Comparison of ENCODE assay signal across 7 mouse cellular contexts in genomic region chr6:89235416-89236075, GRCm38 (mm10).
DNase-seq lines count a peak whose midpoint lies in the region; TF ChIP-seq lines count a peak whose summit lies in the region.

No protein-coding gene starts in this region.

- H3K4me3 ChIP-seq in liver, adult 2 months (ENCODE audit: insufficient read depth, low read depth, low read length), result no peak overlapping the region
- H3K4me3 ChIP-seq in forebrain, embryonic 10.5 days, result peak overlapping the region; percentile 31

- no peaks in the 10 kb centered on the region for H3K27me3 ChIP-seq in liver, adult 2 months (ENCODE audit: control insufficient read depth, insufficient read depth, low read length)
- H3K27me3 ChIP-seq in forebrain, embryonic 10.5 days (ENCODE audit: poor library complexity, severe bottlenecking), result peaks cover 26% of the 10 kb centered on the region

- no peak for TF ChIP-seq POLR2A in liver, adult 2 months (IDR thresholded peaks at IDR 0.05; ENCODE audit: extremely low read depth, insufficient read depth, low read length)

- H3K9ac ChIP-seq in liver, adult 2 months (ENCODE audit: low read depth, low read length), result no peak overlapping the region

- no peak overlapping the region for H3K27ac ChIP-seq in liver, adult 2 months (replicated peaks; ENCODE audit: insufficient read depth, low read depth, low read length)
- peak overlapping the region; percentile 71 for H3K27ac ChIP-seq in forebrain, embryonic 10.5 days

- 0 out of 2 replicates have a peak, but pooled peaks cover 2% of the 10 kb centered on the region for H3K4me1 ChIP-seq in liver, adult 2 months (ENCODE audit: control insufficient read depth, insufficient read depth, low read length)
- peaks cover 43% of the 10 kb centered on the region for H3K4me1 ChIP-seq in forebrain, embryonic 10.5 days

- TF ChIP-seq CTCF in liver, adult 2 months (IDR thresholded peaks at IDR 0.05; ENCODE audit: low read depth, low read length), result no peak

- H3K9me3 ChIP-seq in forebrain, embryonic 10.5 days, result no peaks in the 10 kb centered on the region

- WGBS in liver, adult 2 months, result 33% methylated on average over 27 of the region's 27 CpGs
- WGBS in forebrain, embryonic 10.5 days, result 21% methylated on average over 27 of the region's 27 CpGs

- H3K79me2 ChIP-seq in liver, adult 2 months (ENCODE audit: control insufficient read depth, insufficient read depth, low read length), result no peaks in the 10 kb centered on the region

- H3K36me3 ChIP-seq in liver, adult 2 months (ENCODE audit: control insufficient read depth, insufficient read depth, low read length), result no peaks in the 10 kb centered on the region
- H3K36me3 ChIP-seq in forebrain, embryonic 10.5 days (replicated peaks), result no peaks in the 10 kb centered on the region

- peak; percentile 48 for DNase-seq in liver, adult 2 months (ENCODE audit: extremely low read depth, low read depth, low spot score)
- no peak for DNase-seq in liver
- DNase-seq in cerebellum, postnatal 10 days, result peak; percentile 51 to 57
- DNase-seq in forebrain, embryonic 10.5 days (ENCODE audit: extremely low spot score, low spot score), result peak; percentile 33
- DNase-seq in layer of hippocampus, adult 9-11 months, result peak; percentile 40
- peak; percentile 65 for DNase-seq in retina, embryonic 14.5 days (ENCODE audit: low spot score)
- DNase-seq in urinary bladder, postnatal 10 days (ENCODE audit: low spot score), result no peak

Comparison
In these comparisons a context has a peak if more than half of its experiments do, and no peak if none do; other contexts are left out.
1. DNase-seq: peak in liver, adult 2 months (single experiment), cerebellum, postnatal 10 days (2 of 2), forebrain, embryonic 10.5 days (single experiment), layer of hippocampus, adult 9-11 months (single experiment) and retina, embryonic 14.5 days (single experiment); none in liver (single experiment) and urinary bladder, postnatal 10 days (single experiment).